Mouse (Mus musculus): ENCODE data around the gene Zdhhc5. TPM values are rescaled to one million over a fixed set of nuclear protein-coding genes. Genes with fewer than 3 reads are reported as not detected.

Gene Zdhhc5
- polyA plus RNA-seq (2012; rRNA removed) (17.2 and 17.4 TPM in 2 replicates), polyA plus RNA-seq (2014; fragmentation: Nextera tagmentation; extraction: Ambion mirVana) (18.8 and 20.1 TPM in 2 replicates)

- H3K4me3 ChIP-seq (ENCODE audit: insufficient read depth in 1 of 2, low read depth in 2 of 2, low read length in 2 of 2): peak within 1 kb of the TSS; percentile 77 to 99
- peak within 1 kb of the TSS; percentile 87 for H3K4me2 ChIP-seq (ENCODE audit: low read depth)
- DNase-seq (ENCODE audit: low read depth in 3 of 3, low spot score in 3 of 3): peak; percentile 95 to 97 (median 96)
- TF ChIP-seq EP300 (IDR thresholded peaks at IDR 0.05; ENCODE audit: low read depth) (no peak; the same call in 1 of the 2 replicates), CTCF (IDR thresholded peaks at IDR 0.05; ENCODE audit: low read depth) (no peak)
- H3K27ac ChIP-seq: peak within 1 kb of the TSS; percentile 98
- H3K9me3 ChIP-seq (ENCODE audit: control insufficient read depth, low read length): no peaks in the 10 kb centered on the region
- peak; percentile 90 for ATAC-seq (ENCODE audit: insufficient read depth)
- under 1% methylated on average over 101 of the region's 107 CpGs for WGBS (ENCODE audit: insufficient replicate concordance)
- peak within 1 kb of the TSS; percentile 92 for H3K9ac ChIP-seq (replicated peaks)
- peaks cover 13 to 20% of the 10 kb centered on the region in 2 experiments for H3K4me1 ChIP-seq (replicated peaks; ENCODE audit: control insufficient read depth in 2 of 2, insufficient read depth in 2 of 2, low read length in 1 of 2)
- H3K27me3 ChIP-seq (ENCODE audit: control insufficient read depth, insufficient read depth, low read length): no peaks in the 10 kb centered on the region
- peaks cover 15% of the 10 kb centered on the region for H3K36me3 ChIP-seq (replicated peaks; ENCODE audit: control insufficient read depth, insufficient read depth, low read depth)
Measured at GRCm38 (mm10) chr2:84714811-84715561, at the start of gene Zdhhc5. TSS of gene Zdhhc5 (minus strand) at chr2:84715180.

- no peak overlapping the region for H3K27ac ChIP-seq
- TF ChIP-seq EP300 (IDR thresholded peaks at IDR 0.05; ENCODE audit: low read depth) (no peak), CTCF (IDR thresholded peaks at IDR 0.05; ENCODE audit: low read depth) (no peak)
Measured at GRCm38 (mm10) chr2:84762818-84763217, 47.8 kb upstream of the Zdhhc5 start.

GRCm38 (mm10) chr2:84762295-84762694 is 47.3 kb upstream of the Zdhhc5 start:
- H3K27ac ChIP-seq: no peak overlapping the region
- H3K27me3 ChIP-seq (ENCODE audit: control insufficient read depth, insufficient read depth, low read length): no peaks in the 10 kb centered on the region; the same call in 1 of the 2 replicates
- ATAC-seq (ENCODE audit: insufficient read depth) (no peak), DNase-seq (ENCODE audit: low read depth in 3 of 3, low spot score in 3 of 3) (no peak)
- no peaks in the 10 kb centered on the region for H3K36me3 ChIP-seq (replicated peaks; ENCODE audit: control insufficient read depth, insufficient read depth, low read depth)
- H3K9me3 ChIP-seq (ENCODE audit: control insufficient read depth, low read length): no peaks in the 10 kb centered on the region
- H3K4me2 ChIP-seq (ENCODE audit: low read depth): no peak overlapping the region
- H3K4me3 ChIP-seq (ENCODE audit: insufficient read depth in 1 of 2, low read depth in 2 of 2, low read length in 2 of 2): no peak overlapping the region
- H3K9ac ChIP-seq (replicated peaks): no peak overlapping the region
- H3K4me1 ChIP-seq (replicated peaks; ENCODE audit: control insufficient read depth in 2 of 2, insufficient read depth in 2 of 2, low read length in 1 of 2): 0 out of 4 replicates have a peak, but pooled peaks cover 0 to 3% of the 10 kb centered on the region in 2 experiments
- 47% methylated on average over 4 of the region's 4 CpGs for WGBS (ENCODE audit: insufficient replicate concordance)
- TF ChIP-seq CTCF (IDR thresholded peaks at IDR 0.05; ENCODE audit: low read depth) (no peak), EP300 (IDR thresholded peaks at IDR 0.05; ENCODE audit: low read depth) (no peak)

More at GRCm38 (mm10) chr2:84762818-84763217, 47.8 kb upstream of the Zdhhc5 start:
- Histone ChIP-seq H3K36me3 (replicated peaks; ENCODE audit: control insufficient read depth, insufficient read depth, low read depth) (no peaks in the 10 kb centered on the region), H3K4me1 (replicated peaks; ENCODE audit: control insufficient read depth in 2 of 2, insufficient read depth in 2 of 2, low read length in 1 of 2) (0 out of 4 replicates have a peak, but pooled peaks cover 0 to 3% of the 10 kb centered on the region in 2 experiments), H3K4me3 (ENCODE audit: insufficient read depth in 1 of 2, low read depth in 2 of 2, low read length in 2 of 2) (no peak overlapping the region), H3K9ac (replicated peaks) (no peak overlapping the region), H3K4me2 (ENCODE audit: low read depth) (no peak overlapping the region), H3K9me3 (ENCODE audit: control insufficient read depth, low read length) (no peaks in the 10 kb centered on the region), H3K27me3 (ENCODE audit: control insufficient read depth, insufficient read depth, low read length) (no peaks in the 10 kb centered on the region; the same call in 1 of the 2 replicates)
- WGBS (ENCODE audit: insufficient replicate concordance): 19% methylated on average over 1 of the region's 1 CpGs
- ATAC-seq (ENCODE audit: insufficient read depth): no peak
- no peak for DNase-seq (ENCODE audit: low read depth in 3 of 3, low spot score in 3 of 3)

GRCm38 (mm10) chr2:84761840-84762239 is 46.9 kb upstream of the Zdhhc5 start:
- ATAC-seq (ENCODE audit: insufficient read depth) (no peak), DNase-seq (ENCODE audit: low read depth in 3 of 3, low spot score in 3 of 3) (no peak)
- WGBS (ENCODE audit: insufficient replicate concordance): 67% methylated on average over 1 of the region's 1 CpGs
- Histone ChIP-seq H3K4me2 (ENCODE audit: low read depth) (no peak overlapping the region), H3K9me3 (ENCODE audit: control insufficient read depth, low read length) (no peaks in the 10 kb centered on the region), H3K9ac (replicated peaks) (no peak overlapping the region), H3K4me1 (replicated peaks; ENCODE audit: control insufficient read depth in 2 of 2, insufficient read depth in 2 of 2, low read length in 1 of 2) (peaks cover 0 to 3% of the 10 kb centered on the region in 2 experiments; a peak in 1 of 4 replicates), H3K36me3 (replicated peaks; ENCODE audit: control insufficient read depth, insufficient read depth, low read depth) (no peaks in the 10 kb centered on the region), H3K27me3 (ENCODE audit: control insufficient read depth, insufficient read depth, low read length) (no peaks in the 10 kb centered on the region; the same call in 1 of the 2 replicates), H3K4me3 (ENCODE audit: insufficient read depth in 1 of 2, low read depth in 2 of 2, low read length in 2 of 2) (no peak overlapping the region), H3K27ac (no peak overlapping the region)
- TF ChIP-seq CTCF (IDR thresholded peaks at IDR 0.05; ENCODE audit: low read depth) (no peak), EP300 (IDR thresholded peaks at IDR 0.05; ENCODE audit: low read depth) (no peak)

- Histone ChIP-seq H3K9me3 (ENCODE audit: control insufficient read depth, low read length) (no peaks in the 10 kb centered on the region), H3K27ac (no peak overlapping the region), H3K9ac (replicated peaks) (no peak overlapping the region), H3K4me1 (replicated peaks; ENCODE audit: control insufficient read depth in 2 of 2, insufficient read depth in 2 of 2, low read length in 1 of 2) (peaks cover 0 to 7% of the 10 kb centered on the region in 2 experiments; a peak in 2 of 4 replicates), H3K36me3 (replicated peaks; ENCODE audit: control insufficient read depth, insufficient read depth, low read depth) (no peaks in the 10 kb centered on the region), H3K27me3 (ENCODE audit: control insufficient read depth, insufficient read depth, low read length) (no peaks in the 10 kb centered on the region), H3K4me3 (ENCODE audit: insufficient read depth in 1 of 2, low read depth in 2 of 2, low read length in 2 of 2) (no peak overlapping the region), H3K4me2 (ENCODE audit: low read depth) (no peak overlapping the region)
- no peak for ATAC-seq (ENCODE audit: insufficient read depth)
- 56% methylated on average over 3 of the region's 3 CpGs for WGBS (ENCODE audit: insufficient replicate concordance)
- DNase-seq (ENCODE audit: low read depth in 3 of 3, low spot score in 3 of 3): no peak
- TF ChIP-seq EP300 (IDR thresholded peaks at IDR 0.05; ENCODE audit: low read depth) (no peak), CTCF (IDR thresholded peaks at IDR 0.05; ENCODE audit: low read depth) (no peak)
Measured at GRCm38 (mm10) chr2:84761309-84761708, 46.3 kb upstream of the Zdhhc5 start.
